Mouse (Mus musculus) retina, postnatal 7 days (tissue): Measurements from ENCODE around the gene Fam122b.

Source experiments
- DNase-seq: peaks from one replicate; pipeline ENCODE4 v3.0.0-alpha.2; 2012; ENCODE audit warnings: low read depth, low spot score

Fam122b gene

GRCm38 (mm10) chrX:53197681-53198080 lies 71.9 kb downstream of the Fam122b start:
- DNase-seq = no peak

GRCm38 (mm10) chrX:53196392-53196791 lies 73.2 kb downstream of the Fam122b start:
- DNase-seq = no peak
